Mouse (Mus musculus) heart, postnatal 0 days (tissue): ENCODE measurements at regions not wholly inside any gene's neighbourhood (a gene's known extent, or its start where the extent isn't known, plus 50 kb on each side); places are given as distances from the start of the nearest gene placed in this dataset.

Experiments used
- CTCF ChIP-seq: IDR thresholded peaks from 2 replicates; pipeline ENCODE4 v1.5.1; 2016; ENCODE audit warnings: antibody characterized with exemption, control low read depth, low read depth
- EP300 ChIP-seq: IDR thresholded peaks from 2 replicates; pipeline ENCODE4 v1.6.1; 2016; ENCODE audit warnings: antibody characterized with exemption, low read depth

DNA sequence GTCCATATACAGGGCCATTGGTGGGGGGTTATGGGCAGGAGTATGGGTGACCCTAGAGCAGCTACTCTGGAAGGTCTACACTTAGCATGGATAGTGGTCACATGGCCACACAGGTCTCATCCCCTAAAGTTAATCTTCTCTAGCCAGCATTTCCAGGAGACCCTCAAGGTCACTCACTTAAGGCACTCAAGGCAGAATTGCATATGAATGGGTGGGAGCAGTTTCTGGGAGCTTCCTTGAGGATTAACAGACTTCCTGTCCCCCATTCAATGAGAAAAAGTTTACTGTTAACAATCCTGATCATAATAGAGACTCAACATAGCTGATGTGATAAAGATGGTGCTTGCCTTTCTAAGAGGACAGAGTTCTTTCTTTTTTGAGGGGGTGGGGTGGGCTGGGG is 352.4 kb upstream of the Arhgap42 start:
- TF ChIP-seq CTCF (no peak), EP300 (no peak)
